ENCODE assay signal across 8 mouse cellular contexts in the genomic region with DNA sequence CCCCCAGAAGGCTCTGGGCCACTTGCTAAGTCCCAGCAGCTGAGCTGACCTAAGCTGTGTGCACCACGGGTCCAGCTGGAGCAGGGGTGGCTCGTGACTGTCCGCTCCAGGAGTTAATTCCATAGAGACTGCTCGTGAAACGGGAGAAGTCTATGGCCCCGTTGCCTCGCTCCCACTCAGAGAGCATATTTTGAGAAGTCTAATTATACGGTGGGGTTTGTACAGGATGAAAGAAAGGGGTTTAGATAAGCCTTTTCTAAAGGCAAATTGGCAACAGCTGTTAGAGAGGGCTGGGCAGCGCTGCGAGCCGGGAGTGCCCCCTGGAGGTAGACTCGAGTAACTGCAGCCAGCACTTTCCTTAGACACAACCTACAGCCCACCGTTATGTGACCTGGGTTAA. TPM values are rescaled to one million over a fixed set of nuclear protein-coding genes. Genes with fewer than 3 reads are reported as not detected.
DNase-seq lines count a peak whose midpoint lies in the region; ATAC-seq and TF ChIP-seq lines count a peak whose summit lies in the region.

No protein-coding gene starts in this region.

- H3K79me2 ChIP-seq in C2C12 (ENCODE audit: control insufficient read depth, insufficient read depth) = peaks cover 15% of the 10 kb centered on the region

- H3K27ac ChIP-seq in heart, embryonic 12.5 days (ENCODE audit: poor library complexity, severe bottlenecking) = no peak overlapping the region
- H3K27ac ChIP-seq in kidney, embryonic 16.5 days (ENCODE audit: low read length) = no peak overlapping the region
- no peak overlapping the region for H3K27ac ChIP-seq in liver, embryonic 13.5 days
- H3K27ac ChIP-seq in stomach, embryonic 15.5 days = no peak overlapping the region

- H3K4me3 ChIP-seq in C2C12 (ENCODE audit: insufficient read depth, poor library complexity, severe bottlenecking) = no peak overlapping the region
- H3K4me3 ChIP-seq in erythroblast, embryonic 14.5 days (replicated peaks) = peak overlapping the region; percentile 33
- peak overlapping the region; percentile 42 for H3K4me3 ChIP-seq in heart, embryonic 12.5 days
- peak overlapping the region; percentile 47 for H3K4me3 ChIP-seq in kidney, embryonic 16.5 days (ENCODE audit: low read length)
- peak overlapping the region; percentile 43 for H3K4me3 ChIP-seq in liver, embryonic 13.5 days (replicated peaks)
- peak overlapping the region; percentile 45 for H3K4me3 ChIP-seq in stomach, embryonic 15.5 days (replicated peaks)

- H3K9ac ChIP-seq in heart, embryonic 12.5 days = peak overlapping the region; percentile 45
- H3K9ac ChIP-seq in kidney, embryonic 16.5 days (replicated peaks; ENCODE audit: low read length) = peak overlapping the region; percentile 66
- H3K9ac ChIP-seq in liver, embryonic 13.5 days = peak overlapping the region; percentile 56
- H3K9ac ChIP-seq in stomach, embryonic 15.5 days = 0 out of 2 replicates have a peak overlapping the region, but pooled peaks have one; percentile 16

- peaks cover 13% of the 10 kb centered on the region for H3K79me3 ChIP-seq in C2C12 (ENCODE audit: low read depth)

- H3ac ChIP-seq in C2C12 (ENCODE audit: control insufficient read depth, insufficient read length, low read depth) = peak overlapping the region; percentile 16

- no peaks in the 10 kb centered on the region for H3K27me3 ChIP-seq in C2C12 (ENCODE audit: control insufficient read depth, insufficient read depth, insufficient read length)
- peaks cover 21% of the 10 kb centered on the region for H3K27me3 ChIP-seq in erythroblast, embryonic 14.5 days (ENCODE audit: control insufficient read depth)
- no peaks in the 10 kb centered on the region for H3K27me3 ChIP-seq in heart, embryonic 12.5 days (replicated peaks)
- H3K27me3 ChIP-seq in kidney, embryonic 16.5 days (ENCODE audit: insufficient read depth, low read length) = no peaks in the 10 kb centered on the region
- H3K27me3 ChIP-seq in liver, embryonic 13.5 days = peaks cover 20% of the 10 kb centered on the region
- H3K27me3 ChIP-seq in stomach, embryonic 15.5 days (replicated peaks) = no peaks in the 10 kb centered on the region

- H3K9me3 ChIP-seq in erythroblast, embryonic 14.5 days (ENCODE audit: control insufficient read depth, low read length) = no peaks in the 10 kb centered on the region
- no peaks in the 10 kb centered on the region for H3K9me3 ChIP-seq in heart, embryonic 12.5 days (replicated peaks)
- no peaks in the 10 kb centered on the region for H3K9me3 ChIP-seq in kidney, embryonic 16.5 days (ENCODE audit: low read length)
- no peaks in the 10 kb centered on the region for H3K9me3 ChIP-seq in liver, embryonic 13.5 days (replicated peaks)
- no peaks in the 10 kb centered on the region for H3K9me3 ChIP-seq in stomach, embryonic 15.5 days

- 0 out of 2 replicates have a peak, but pooled peaks have one; percentile 34 for ATAC-seq in heart, embryonic 12.5 days (ENCODE audit: insufficient number of reproducible peaks, low FRiP score)
- no peak for ATAC-seq in kidney, embryonic 16.5 days (ENCODE audit: low FRiP score, low TSS enrichment)
- no peak for ATAC-seq in liver, embryonic 13.5 days (ENCODE audit: low read depth)
- no peak for ATAC-seq in stomach, embryonic 15.5 days (ENCODE audit: insufficient read depth, low FRiP score, low read depth)

- no peaks in the 10 kb centered on the region for H3K36me3 ChIP-seq in C2C12 (ENCODE audit: control insufficient read depth, insufficient read depth)
- H3K36me3 ChIP-seq in erythroblast, embryonic 14.5 days (ENCODE audit: control insufficient read depth) = no peaks in the 10 kb centered on the region
- no peaks in the 10 kb centered on the region for H3K36me3 ChIP-seq in heart, embryonic 12.5 days
- no peaks in the 10 kb centered on the region for H3K36me3 ChIP-seq in kidney, embryonic 16.5 days (ENCODE audit: insufficient read depth, low read length)
- H3K36me3 ChIP-seq in liver, embryonic 13.5 days = no peaks in the 10 kb centered on the region
- no peaks in the 10 kb centered on the region for H3K36me3 ChIP-seq in stomach, embryonic 15.5 days

- peaks cover 31% of the 10 kb centered on the region for H3K4me1 ChIP-seq in erythroblast, embryonic 14.5 days (ENCODE audit: control insufficient read depth)
- H3K4me1 ChIP-seq in heart, embryonic 12.5 days (replicated peaks) = peaks cover 26% of the 10 kb centered on the region
- peaks cover 25% of the 10 kb centered on the region for H3K4me1 ChIP-seq in kidney, embryonic 16.5 days (ENCODE audit: insufficient read depth, low read length)
- peaks cover 31% of the 10 kb centered on the region for H3K4me1 ChIP-seq in liver, embryonic 13.5 days (replicated peaks)
- H3K4me1 ChIP-seq in stomach, embryonic 15.5 days = peaks cover 15% of the 10 kb centered on the region

- peak; percentile 82 for DNase-seq in brain, adult 2 months (ENCODE audit: low read depth, low spot score)
- peak; percentile 64 for DNase-seq in liver, embryonic 13.5 days
- DNase-seq in naive thymus-derived CD4-positive, alpha-beta T cell, adult 2 months (ENCODE audit: low read depth) = peak; percentile 89

- WGBS in heart, embryonic 12.5 days = 1% methylated on average over 13 of the region's 13 CpGs
- 1% methylated on average over 13 of the region's 13 CpGs for WGBS in kidney, embryonic 16.5 days
- 6% methylated on average over 13 of the region's 13 CpGs for WGBS in liver, embryonic 13.5 days (ENCODE audit: insufficient replicate concordance)
- 2% methylated on average over 13 of the region's 13 CpGs for WGBS in stomach, embryonic 15.5 days

- H3K4me2 ChIP-seq in heart, embryonic 12.5 days = peak overlapping the region; percentile 67
- peak overlapping the region; percentile 70 for H3K4me2 ChIP-seq in kidney, embryonic 16.5 days (replicated peaks; ENCODE audit: low read depth, low read length)
- peak overlapping the region; percentile 61 for H3K4me2 ChIP-seq in liver, embryonic 13.5 days
- peak overlapping the region; percentile 83 for H3K4me2 ChIP-seq in stomach, embryonic 15.5 days

- TF ChIP-seq CTCF in C2C12 (IDR thresholded peaks at IDR 0.05; ENCODE audit: control insufficient read depth, insufficient read depth, insufficient read length) = peak; percentile 91

TF ChIP-seq in C2C12, 6 proteins besides CTCF, POLR2A, EP300 and RAD21:
- TF ChIP-seq MYOD1 (IDR thresholded peaks at IDR 0.05; ENCODE audit: control insufficient read depth, insufficient read length, low read depth) (peak; percentile 40), FOSL1 (IDR thresholded peaks at IDR 0.05; ENCODE audit: insufficient read depth, low read length, poor library complexity, severe bottlenecking) (no peak), MYOG (IDR thresholded peaks at IDR 0.05; ENCODE audit: control insufficient read depth, extremely low read depth, insufficient read length) (no peak), CEBPB (IDR thresholded peaks at IDR 0.05; ENCODE audit: low read depth) (no peak)
TF ChIP-seq in C2C12: peak in this region for 1.

RNA-seq across cellular contexts. Expression of gene Sdhb, which starts 3.3 kb away (rescaled TPM):
- polyA plus RNA-seq in C2C12 (2012; fragmentation: generic; extraction: Trizol) = 370 TPM
- polyA plus RNA-seq in erythroblast, embryonic 14.5 days (2012) = 9.3 and 10.1 TPM in 2 replicates
- 746 and 756 TPM in 2 replicates for polyA plus RNA-seq in heart, embryonic 12.5 days (2016; fragmentation: Nextera tagmentation; extraction: Ambion mirVana)
- 520 and 550 TPM in 2 replicates for polyA plus RNA-seq in kidney, embryonic 16.5 days (2015; fragmentation: Nextera tagmentation; extraction: Ambion mirVana)
- polyA plus RNA-seq in liver, embryonic 13.5 days (2015; fragmentation: Nextera tagmentation; extraction: Ambion mirVana) = 242 TPM in 2 replicates
- polyA plus RNA-seq in stomach, embryonic 15.5 days (2015; fragmentation: Nextera tagmentation; extraction: Ambion mirVana) = 419 and 423 TPM in 2 replicates

RNA-seq across cellular contexts. Expression of gene Atp13a2, which starts 28.9 kb away (rescaled TPM):
- 17.1 TPM for polyA plus RNA-seq in C2C12 (2012; fragmentation: generic; extraction: Trizol)
- 1.1 and 1.5 TPM in 2 replicates for polyA plus RNA-seq in erythroblast, embryonic 14.5 days (2012)
- 33.1 and 35.6 TPM in 2 replicates for polyA plus RNA-seq in heart, embryonic 12.5 days (2016; fragmentation: Nextera tagmentation; extraction: Ambion mirVana)
- 48.9 and 50.7 TPM in 2 replicates for polyA plus RNA-seq in kidney, embryonic 16.5 days (2015; fragmentation: Nextera tagmentation; extraction: Ambion mirVana)
- polyA plus RNA-seq in liver, embryonic 13.5 days (2015; fragmentation: Nextera tagmentation; extraction: Ambion mirVana) = 15.6 and 16.1 TPM in 2 replicates
- 42.7 and 45.9 TPM in 2 replicates for polyA plus RNA-seq in stomach, embryonic 15.5 days (2015; fragmentation: Nextera tagmentation; extraction: Ambion mirVana)

RNA-seq across cellular contexts. Expression of gene Padi2, which starts 51.6 kb away (rescaled TPM):
- polyA plus RNA-seq in C2C12 (2012; fragmentation: generic; extraction: Trizol) = 2.1 TPM
- polyA plus RNA-seq in erythroblast, embryonic 14.5 days (2012) = 2.4 and 2.6 TPM in 2 replicates
- polyA plus RNA-seq in heart, embryonic 12.5 days (2016; fragmentation: Nextera tagmentation; extraction: Ambion mirVana) = 3.3 and 4.1 TPM in 2 replicates
- 18.1 and 24.3 TPM in 2 replicates for polyA plus RNA-seq in kidney, embryonic 16.5 days (2015; fragmentation: Nextera tagmentation; extraction: Ambion mirVana)
- polyA plus RNA-seq in liver, embryonic 13.5 days (2015; fragmentation: Nextera tagmentation; extraction: Ambion mirVana) = 1.9 and 2.4 TPM in 2 replicates
- 2.7 and 3.0 TPM in 2 replicates for polyA plus RNA-seq in stomach, embryonic 15.5 days (2015; fragmentation: Nextera tagmentation; extraction: Ambion mirVana)

RNA-seq across cellular contexts. Expression of gene Mfap2, which starts 52.5 kb away (rescaled TPM):
- 2.0 TPM for polyA plus RNA-seq in C2C12 (2012; fragmentation: generic; extraction: Trizol)
- 0.08 and 0.12 TPM in 2 replicates for polyA plus RNA-seq in erythroblast, embryonic 14.5 days (2012)
- 245 and 246 TPM in 2 replicates for polyA plus RNA-seq in heart, embryonic 12.5 days (2016; fragmentation: Nextera tagmentation; extraction: Ambion mirVana)
- 442 and 470 TPM in 2 replicates for polyA plus RNA-seq in kidney, embryonic 16.5 days (2015; fragmentation: Nextera tagmentation; extraction: Ambion mirVana)
- polyA plus RNA-seq in liver, embryonic 13.5 days (2015; fragmentation: Nextera tagmentation; extraction: Ambion mirVana) = 21.8 and 22.5 TPM in 2 replicates
- polyA plus RNA-seq in stomach, embryonic 15.5 days (2015; fragmentation: Nextera tagmentation; extraction: Ambion mirVana) = 418 and 436 TPM in 2 replicates

Comparison
In these comparisons a context has a peak if more than half of its experiments do, and no peak if none do; other contexts are left out.
1. H3K9ac ChIP-seq: peak in every context shown above with its lines; median percentile 66 in kidney, embryonic 16.5 days; 56 in liver, embryonic 13.5 days; 45 in heart, embryonic 12.5 days; 16 in stomach, embryonic 15.5 days.
2. RNA of gene Sdhb, which starts 3.3 kb away (polyA plus RNA-seq): 746 to 756 TPM in heart, embryonic 12.5 days, 520 to 550 TPM in kidney, embryonic 16.5 days, 419 to 423 TPM in stomach, embryonic 15.5 days, 370 TPM in C2C12 (single experiment) and 242 TPM in liver, embryonic 13.5 days; 9.3 to 10.1 TPM in erythroblast, embryonic 14.5 days; every median in the first group is over 10 times any median in the second.
3. Peak in every context shown above with its lines, with median percentiles within 50 percentile points of each other: DNase-seq and H3K4me2 ChIP-seq.